Mouse (Mus musculus) frontal cortex, adult (tissue): Measurements from ENCODE around the gene Gm45021.
"Not testable (repeated sequence)": the region's sequence is repeated elsewhere in the genome, so short reads cannot be mapped to it uniquely, and the experiment has no call there.

Experiments used
- ATAC-seq: cut with Nextera tagmentation; 2 replicates; pipeline ENCODE4 v1.9.2; 2017; ENCODE audit warnings: mild to moderate bottlenecking, moderate library complexity, mixed read lengths; ENCODE audit not compliant: low TSS enrichment

Gene Gm45021

DNA sequence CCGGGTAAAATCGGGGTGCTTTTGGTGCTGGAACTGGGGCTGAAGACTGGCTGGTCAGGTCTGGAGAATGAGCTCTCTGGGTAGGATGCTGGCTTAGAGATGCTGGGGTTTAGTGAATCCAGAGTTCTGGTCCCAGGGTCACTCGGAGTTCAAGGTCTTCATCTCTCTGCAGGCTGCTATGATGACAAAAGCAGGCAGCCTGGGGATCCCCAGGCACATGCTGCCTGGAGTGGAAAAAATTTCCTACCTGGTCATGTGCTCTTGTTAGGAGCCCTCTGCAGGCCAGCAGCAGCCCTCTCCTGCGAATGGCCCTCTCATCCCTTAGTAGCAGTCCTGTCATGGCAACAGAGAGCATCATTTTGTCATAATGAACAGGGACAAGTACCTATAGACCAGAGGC lies 24.1 kb downstream of the Gm45021 start:
- no peak for ATAC-seq

DNA sequence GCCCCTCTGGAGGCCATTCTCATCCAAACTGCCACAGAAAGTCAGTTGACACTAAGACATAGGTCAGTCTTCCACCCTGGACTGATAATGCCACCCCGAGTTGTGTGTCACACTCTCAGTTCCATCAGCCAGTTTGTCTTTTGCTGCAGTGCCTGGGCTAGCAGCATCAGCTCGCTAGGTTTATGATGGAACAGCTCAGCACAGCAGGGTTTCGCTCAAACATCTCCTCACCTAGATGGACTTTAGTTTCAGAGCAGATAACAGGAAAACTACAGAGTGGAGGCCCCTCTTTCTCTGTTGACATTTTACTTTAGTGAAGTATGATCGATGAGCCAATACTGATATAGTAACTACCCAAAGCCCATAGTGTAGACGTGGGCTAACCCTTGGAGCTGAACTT lies 25.3 kb downstream of the Gm45021 start:
- ATAC-seq, result no peak

DNA sequence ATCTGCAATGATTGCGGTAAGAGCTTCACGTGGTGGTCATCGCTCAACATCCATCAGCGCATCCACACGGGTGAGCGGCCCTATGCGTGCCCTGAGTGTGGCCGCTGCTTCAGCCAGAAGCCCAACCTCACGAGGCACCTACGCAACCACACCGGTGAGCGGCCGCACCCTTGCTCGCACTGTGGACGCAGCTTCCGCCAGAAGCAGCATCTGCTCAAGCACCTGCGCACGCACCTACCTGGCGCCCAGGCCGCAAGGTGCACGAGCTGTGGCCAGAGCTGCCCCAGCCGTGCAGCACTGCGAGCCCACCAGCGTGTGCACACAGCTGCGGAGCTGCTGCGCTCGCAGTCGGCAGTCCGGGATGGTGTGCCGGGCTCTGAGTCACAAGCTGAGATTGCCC lies 30.6 kb downstream of the Gm45021 start:
- no peak for ATAC-seq

DNA sequence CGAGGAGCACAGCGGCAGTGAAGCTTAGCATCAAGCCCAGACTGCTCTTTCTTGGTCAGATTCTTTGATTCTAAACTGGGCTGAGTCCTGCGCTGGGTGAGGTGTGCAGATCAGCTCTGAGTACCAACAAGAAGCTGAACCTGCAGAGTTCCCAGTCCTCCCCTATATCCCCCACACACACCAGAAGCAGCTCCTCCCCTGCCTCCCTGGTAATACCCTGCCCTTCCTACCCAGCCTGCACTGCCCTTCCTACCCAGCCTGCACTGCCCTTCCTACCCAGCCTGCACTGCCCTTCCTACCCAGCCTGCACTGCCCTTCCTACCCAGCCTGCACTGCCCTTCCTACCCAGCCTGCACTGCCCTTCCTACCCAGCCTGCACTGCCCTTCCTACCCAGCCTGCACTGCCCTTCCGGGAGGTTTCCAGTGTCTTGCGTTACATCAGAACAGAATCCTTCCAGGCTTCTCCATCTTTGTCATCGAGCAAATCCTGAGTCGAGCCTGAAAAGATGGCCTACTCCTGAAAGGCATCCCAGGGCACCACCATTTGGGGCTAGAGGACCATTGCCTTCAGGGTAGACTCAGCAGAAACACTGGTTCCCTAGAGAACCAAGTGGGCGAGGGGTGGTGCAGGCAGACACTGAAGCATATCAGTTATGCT lies 32.9 kb downstream of the Gm45021 start:
- ATAC-seq, result not testable (repeated sequence)

DNA sequence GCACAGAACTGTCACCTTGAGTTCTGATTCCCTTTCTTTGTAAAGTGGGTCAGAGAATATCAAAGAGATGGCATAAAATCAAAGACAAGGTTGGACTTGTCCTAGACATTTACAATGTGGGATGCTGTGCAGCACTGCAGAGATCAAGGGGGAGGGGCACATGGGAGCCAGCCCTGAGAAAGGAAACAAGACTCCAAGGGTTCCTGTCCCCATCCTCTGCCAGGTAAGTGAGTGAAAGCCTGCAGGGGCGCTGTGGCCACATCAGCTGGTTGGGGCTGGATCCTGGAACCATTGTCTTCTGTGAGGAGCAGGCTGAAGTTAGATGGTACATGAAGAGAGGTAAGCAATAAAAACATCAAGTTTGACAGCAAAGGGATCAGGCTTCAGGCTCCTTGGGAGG lies 34.0 kb downstream of the Gm45021 start:
- no peak for ATAC-seq

DNA sequence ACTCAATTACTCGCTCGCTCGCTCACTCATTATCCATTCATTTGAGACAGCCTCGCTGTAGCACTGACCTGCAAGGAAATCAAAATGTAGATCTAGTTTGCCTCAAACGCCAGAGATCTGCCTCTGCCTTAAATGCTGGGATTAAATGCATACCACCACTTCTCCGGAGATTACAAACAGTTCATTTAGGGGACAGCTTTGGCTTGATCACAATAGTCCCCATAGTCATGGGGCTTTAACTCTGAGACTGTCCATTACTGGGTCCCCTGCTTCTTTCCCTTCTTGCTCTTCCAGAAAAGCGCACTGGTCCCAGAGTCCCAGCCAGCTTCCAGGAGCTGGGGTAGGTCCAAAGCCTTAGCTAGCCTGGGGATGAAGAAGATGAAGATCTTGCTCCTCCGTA lies 37.1 kb downstream of the Gm45021 start, which contains the start of gene AI854703:
AI854703 (plus strand) TSS at position 301 of the 400 bp plus-strand sequence.
- no peak; the same call in 1 of the 2 replicates for ATAC-seq

DNA sequence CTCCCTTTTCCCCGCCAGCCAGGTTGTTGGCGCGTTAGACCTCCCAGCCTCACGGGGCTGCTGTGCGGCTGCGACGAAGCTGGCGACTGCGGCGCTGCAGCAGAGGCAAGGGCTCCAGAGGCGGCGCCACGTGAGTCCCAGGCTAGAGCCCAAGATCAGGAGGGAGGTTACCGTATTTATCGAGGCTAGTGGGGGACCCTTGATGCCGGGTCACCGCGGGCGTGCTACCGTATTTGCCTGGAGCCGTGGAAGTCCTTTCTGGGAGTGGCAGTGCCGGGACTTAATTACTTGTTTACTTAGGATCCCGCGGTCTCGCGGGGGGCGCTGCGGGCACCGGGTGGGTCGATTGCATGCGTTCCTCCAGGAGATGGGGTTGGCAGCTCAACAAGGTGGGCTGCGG lies 37.6 kb downstream of the Gm45021 start:
- peak; percentile 83 for ATAC-seq

DNA sequence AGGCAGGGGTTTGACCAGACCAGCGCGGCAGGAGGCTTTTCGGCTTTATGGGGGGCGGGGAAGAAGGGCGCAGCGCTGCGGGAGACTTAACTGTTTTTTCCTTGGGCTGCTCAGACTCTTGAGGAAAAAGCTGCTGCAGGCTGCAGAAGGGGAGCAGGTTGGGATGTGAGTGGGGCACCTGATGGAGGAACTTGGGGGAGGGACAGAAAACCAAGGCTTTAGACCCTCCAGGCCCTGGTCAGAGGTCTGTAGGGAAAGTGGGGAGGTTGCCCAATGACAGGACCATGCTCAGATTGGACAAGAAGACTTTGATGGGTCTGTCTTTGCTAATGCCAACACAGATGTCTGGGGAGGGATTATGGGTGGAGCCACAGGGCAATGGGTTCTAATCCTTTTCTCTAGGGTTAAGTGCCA lies 38.1 kb downstream of the Gm45021 start:
- ATAC-seq, result 0 out of 2 replicates have a peak, but pooled peaks have one; percentile 11

DNA sequence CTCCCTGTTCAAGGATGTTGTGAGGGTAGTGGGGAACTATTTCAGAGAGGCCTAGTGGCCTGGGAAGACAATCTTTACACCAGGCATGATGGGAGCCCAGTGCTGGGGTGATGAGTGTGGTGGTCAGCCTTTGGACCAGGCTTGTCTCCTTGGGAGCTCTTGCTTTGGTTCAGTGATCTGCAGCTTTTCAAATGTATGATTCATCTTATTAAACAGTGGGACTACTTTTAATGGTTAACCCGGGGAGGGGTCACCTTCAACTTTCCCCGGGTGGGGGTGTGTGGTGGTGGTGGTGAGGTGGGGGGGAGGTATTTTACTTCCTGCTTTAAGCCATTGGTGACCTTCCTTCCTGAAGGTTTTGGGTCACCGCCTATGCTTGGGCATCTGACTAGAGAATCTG lies 39.0 kb downstream of the Gm45021 start:
- no peak for ATAC-seq

DNA sequence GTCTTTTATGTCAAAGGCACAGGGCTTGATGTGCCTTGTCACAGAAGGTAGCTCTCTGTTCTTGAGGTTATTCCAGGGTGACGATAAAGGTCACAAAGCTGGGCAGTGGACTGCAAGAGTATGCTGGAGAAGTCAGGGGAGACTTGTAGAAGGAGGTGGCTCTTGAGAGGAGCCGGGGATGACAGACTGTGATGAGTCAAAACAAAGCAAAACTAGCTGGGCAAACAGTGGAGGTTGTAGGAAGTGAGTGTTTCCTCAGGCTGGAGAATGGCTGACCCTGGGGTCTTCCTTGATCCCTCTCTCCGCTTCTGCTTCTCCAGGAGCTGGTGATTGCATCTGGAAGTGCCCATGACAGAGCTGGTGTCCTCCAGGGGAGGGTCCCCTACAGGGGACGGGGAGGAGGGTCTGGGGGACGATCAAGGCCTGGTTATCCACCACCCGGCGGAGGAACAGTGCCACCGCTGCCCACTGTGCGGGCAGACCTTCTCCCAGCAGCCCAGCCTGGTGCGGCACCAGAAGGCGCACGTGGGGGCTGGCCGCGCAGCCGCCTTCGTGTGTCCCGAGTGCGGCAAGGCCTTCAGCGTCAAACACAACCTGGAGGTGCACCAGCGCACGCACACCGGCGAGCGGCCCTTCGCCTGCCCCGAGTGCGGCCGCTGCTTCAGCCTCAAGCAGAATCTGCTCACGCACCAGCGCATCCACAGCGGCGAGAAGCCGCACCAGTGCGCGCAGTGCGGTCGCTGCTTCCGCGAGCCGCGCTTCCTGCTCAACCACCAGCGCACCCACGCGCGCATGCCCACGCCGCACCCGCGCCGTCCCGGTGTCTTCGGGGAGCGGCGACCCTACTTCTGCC lies 39.6 kb downstream of the Gm45021 start:
- ATAC-seq, result peak; percentile 53

DNA sequence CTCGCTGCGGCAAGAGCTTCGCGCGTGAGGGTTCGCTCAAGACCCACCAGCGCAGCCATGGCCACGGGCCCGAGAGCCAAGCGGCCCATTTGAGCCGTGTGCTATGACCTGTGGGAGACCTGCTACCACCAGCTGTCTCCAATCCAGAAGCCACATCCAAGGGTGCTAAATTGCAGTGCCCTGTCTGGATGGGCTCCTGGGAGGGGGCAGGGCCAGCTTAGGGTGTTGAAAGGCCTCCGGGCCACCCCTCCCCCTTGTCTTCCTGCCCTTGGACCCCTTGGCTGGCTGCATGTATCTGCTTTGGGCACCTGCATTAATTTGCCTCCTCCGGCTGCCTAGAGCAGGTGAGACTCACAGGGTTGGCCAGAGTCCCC lies 40.2 kb downstream of the Gm45021 start:
- no peak for ATAC-seq

DNA sequence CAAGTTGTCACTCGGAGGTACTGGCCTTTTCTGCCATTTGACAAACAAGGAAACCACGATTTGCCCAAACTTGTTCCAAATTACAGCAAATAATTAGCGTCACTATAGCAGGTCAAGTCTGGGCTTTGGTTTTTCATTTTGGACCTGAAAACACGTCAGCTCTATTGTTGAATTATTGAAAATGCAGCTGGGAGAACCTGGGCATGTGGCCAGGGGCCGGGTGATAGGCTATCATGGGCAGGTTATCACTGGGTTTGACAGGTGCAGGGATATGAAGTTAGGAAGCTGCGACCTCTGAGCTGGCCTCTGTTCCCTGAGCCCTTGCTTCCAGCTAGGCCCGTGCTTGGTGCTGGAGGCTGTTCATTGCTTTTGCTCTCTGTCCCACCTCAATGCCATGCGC lies 41.4 kb downstream of the Gm45021 start:
- ATAC-seq, result no peak

DNA sequence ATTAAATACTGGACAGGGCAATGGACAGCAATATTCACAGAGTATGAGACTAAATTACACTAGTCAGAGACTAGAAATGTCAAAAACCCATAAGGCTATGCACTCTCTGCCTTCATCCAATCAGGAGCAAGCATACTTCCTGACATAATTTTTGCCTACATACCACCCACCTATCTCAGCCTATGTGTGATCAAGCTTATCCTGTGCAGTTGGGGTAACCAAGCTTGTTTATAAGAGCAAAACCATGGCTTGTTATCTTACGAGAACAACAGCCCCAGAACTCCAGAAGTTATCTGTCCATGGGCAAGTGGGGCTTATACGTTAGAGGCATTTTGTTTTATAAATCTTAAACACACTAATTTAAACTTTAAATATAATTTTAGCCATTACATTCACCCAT lies 45.7 kb downstream of the Gm45021 start:
- no peak for ATAC-seq

DNA sequence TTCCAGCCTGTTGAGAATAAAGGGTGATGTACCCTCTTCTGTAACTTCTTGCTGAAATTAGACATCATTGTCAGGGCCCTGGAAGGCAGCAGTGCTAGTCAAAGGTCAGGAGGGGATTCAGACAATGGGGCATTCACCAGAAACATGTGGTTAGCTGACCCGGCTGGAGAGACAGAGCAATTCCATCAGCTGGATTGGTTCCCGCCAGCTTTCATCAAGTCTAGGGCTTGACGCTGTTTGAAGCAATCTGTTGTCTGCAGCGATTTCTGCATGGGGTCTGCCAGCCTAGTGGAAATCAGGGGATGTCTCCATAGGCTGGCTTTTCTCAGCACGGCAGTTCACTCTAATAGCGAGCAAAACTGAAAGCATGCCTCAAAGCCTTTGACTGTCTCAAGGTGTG lies 47.1 kb downstream of the Gm45021 start:
- ATAC-seq, result no peak

DNA sequence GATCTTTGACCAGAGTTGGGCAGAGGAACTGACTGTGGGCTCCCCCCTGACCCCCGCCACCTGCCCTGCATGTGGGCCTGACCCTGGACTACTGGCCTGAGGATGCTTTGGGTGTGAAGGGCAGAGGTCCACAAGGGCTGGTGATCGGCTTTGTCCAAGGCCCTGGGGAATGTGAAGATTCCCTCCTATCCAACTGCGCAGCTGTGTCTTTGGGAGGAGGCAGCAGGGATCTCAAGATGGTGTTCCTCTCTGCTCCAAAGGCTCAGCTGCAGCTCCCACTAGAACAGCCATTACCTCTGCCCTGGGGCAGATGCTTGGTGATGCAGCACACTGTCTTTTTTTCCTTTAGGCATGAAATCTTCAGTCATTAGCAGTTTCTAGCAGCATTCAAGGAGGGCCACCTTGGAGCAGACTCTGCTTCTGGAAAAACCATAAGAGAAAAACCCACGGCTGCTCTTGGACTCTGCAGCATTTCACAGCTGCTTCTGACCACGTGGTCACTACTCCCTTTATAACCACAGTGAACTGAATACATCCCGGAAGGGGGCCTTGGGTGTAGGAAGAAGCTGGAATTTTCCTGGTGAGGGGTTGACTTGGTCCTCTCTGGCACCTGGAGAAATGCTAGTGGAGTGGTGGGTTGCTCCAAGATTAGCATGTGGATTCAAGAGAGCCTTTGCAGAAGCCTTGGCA lies 48.5 kb downstream of the Gm45021 start:
- ATAC-seq, result no peak

DNA sequence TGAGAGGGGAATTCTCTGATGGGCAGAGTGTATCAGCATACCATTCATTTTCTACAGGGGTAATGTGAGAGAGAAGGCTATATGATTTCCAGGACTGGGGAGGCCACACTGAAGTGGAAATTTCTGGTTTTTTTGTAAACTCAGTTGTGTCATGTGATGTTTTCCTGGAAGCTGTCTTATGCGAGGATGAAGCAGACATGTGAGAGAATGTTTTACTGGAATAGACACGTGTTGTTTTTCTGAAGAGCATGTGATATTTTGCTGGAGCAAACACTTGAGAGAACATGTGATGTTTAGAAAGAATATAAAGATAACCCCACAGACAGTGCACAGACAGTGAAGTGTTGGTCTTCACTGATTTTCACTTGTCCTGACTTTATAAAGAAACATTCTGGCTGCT lies 49.1 kb downstream of the Gm45021 start:
- ATAC-seq, result no peak

DNA sequence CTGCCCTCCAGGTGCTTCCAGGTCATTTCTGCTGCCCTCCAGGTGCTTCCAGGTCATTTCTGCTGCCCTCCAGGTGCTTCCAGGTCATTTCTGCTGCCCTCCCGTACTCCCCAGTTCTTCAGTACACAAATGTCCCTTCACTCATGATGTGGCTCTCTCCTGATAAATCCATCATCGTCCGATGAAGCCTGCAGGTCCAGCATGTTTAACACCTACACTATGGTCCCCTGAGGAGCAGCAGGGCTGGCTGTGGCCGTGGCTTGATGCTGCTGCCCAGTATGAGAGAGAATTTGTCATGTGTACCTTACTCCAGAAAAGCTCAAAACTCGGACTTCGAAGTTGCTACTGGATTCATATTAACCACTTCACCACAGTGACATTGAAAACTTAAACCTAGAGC lies 52.0 kb downstream of the Gm45021 start:
- ATAC-seq, result no peak

DNA sequence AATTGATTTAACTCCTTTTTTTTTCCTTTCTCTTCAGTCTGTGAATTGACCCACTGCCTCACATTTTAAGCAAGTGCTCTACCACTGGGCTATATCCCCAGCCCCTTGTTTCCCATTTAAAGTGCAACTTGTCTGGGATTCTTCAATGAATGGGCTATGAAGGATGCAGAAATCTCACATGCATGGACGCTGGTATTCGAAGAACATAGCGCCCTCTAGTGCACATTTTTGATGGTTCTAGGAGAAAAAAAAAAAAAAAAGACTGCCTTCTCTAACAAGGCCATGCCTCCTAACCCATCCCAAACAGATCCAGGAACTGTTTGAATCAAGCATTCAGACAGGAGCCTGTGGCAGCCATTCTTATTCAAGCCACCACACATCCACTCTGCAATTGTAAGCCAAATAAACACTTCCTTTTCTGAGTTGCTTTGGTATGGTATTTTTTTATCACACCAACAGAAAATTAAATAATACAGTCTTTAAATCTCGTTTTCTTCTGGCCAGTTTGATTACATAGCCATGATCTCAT lies 53.4 kb downstream of the Gm45021 start:
- ATAC-seq, result peak; percentile 81

DNA sequence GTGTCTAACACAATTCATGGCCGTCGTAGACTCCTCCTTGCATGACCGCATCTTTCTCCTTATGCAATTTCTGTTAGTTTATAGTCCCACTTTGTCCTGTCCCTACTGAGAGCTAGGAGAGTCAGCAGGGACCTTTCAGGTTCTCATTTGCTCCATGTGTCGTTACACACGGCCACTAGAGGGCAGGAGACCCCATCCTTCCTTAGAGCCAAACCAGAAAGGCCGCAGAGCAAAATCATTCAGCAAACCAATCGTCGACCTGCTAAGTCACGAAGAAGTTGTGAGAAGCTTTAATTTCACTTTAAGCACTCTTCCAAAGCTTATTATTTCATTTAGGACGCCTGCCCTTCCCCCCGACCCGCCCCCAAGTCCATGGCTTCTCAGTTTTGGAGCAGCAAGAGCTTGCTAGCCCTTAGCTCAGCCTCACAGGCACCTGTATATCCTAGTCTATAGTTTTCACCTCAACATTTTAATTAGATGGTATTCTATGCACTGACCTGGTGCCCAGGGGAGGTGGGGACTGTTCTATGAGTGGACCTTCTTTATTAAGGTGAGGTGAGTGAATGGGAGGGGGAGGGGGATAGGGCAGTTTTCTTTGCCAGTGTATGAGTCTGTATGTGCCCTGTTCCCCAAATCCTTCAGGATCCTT lies 56.4 kb downstream of the Gm45021 start:
- peak; percentile 89 for ATAC-seq

DNA sequence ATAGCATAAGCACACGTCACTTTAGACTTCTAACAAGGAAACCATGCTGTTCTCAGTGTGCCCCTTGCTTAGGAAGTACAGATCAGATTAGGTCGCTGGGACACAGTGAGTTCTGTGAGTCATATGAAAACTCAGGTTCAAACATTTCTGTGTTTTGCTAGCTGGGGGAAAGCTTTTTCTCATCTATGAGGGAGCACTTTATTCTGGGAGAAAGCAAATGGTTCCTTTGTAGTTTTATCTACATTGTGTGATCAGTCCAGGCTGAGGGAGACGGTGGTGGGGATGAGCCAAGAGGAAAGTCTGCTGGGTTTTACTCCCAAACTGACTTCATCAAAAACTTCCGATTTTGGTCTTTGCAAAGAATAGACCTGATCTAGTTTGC lies 56.9 kb downstream of the Gm45021 start:
- ATAC-seq, result no peak

DNA sequence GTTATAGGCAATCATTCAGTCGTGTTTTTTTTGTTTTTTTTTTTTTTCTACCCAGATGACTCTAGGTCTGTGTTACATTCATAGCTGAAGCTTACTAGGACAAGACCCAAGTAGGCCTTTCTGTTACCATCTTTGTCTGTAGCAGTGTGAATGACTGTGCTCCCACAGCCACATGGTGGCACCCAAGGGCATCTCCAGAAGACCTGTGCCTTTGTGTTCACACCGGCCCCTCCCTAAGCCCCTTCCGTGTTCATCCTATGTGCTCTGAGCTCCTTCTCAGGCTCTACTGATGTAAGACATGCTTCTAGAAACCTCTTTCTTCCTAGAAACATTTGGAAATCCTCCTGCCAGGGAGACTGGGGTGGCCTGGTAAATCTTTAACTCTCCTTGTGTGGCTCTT lies 57.6 kb downstream of the Gm45021 start, which contains the start of gene Gimap8:
Gimap8 (plus strand) TSS at position 240 of the 400 bp plus-strand sequence.
- no peak for ATAC-seq

DNA sequence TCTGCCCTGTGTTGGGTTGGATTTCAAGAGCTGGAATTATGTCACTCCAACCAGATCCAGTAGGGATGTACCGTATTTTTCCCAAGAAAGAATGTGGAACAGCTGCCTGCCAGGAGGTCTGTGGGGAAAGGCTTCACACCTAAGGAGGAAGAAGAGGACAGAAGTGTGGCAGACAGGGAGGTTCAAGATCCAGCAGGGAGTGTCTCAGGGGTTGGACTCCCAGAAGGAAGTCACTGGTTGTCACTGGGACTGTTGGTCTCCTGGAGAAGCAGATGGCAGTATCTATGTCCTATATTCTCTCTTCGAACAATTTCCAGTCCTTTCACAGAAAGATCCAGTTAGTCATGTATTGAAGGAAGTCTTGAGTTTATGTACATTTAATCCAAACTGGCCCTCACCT lies 58.2 kb downstream of the Gm45021 start:
- no peak for ATAC-seq
